In the genomic region with DNA sequence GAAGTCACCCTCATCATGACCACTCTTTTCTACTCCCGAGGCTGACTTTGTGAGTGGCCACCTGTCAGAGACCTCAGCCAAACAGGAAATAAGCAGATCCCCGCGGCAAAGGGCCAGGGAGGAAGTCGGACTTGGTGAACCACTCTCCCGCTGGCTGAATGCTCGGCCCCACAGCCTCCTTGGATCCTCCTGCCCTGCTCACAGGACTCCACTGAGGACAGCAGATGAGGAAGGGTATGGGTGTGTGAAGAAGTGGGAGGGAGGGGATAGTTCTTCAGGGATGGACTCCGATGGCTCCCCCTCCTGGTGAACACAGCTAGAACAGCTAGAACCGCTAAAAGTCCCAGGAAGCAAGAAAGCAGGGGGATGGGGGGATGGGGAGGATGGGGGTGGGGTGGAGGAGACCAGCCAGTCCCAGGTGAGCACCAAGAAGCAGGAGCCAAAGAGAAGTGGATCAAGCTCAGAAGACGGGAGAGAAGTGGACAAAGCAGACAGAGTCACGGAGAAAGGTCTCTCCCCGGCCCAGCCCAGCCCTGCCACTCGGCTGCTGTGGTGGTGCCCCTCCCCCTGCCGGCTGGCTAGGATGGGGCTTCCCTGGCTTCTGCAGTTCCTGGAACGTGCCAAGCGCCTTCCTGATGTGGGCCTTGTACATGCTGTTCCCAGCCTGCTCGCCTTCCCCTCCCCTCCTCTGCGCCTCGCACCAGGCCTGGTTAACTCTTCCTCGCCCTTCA, we compare ENCODE assay signal across 8 mouse cellular contexts. TPM values are rescaled to one million over a fixed set of nuclear protein-coding genes. Genes with fewer than 3 reads are reported as not detected.
DNase-seq lines count a peak whose midpoint lies in the region; ATAC-seq and TF ChIP-seq lines count a peak whose summit lies in the region.

No protein-coding gene starts in this region.

- TF ChIP-seq EP300 in lung, postnatal 0 days (IDR thresholded peaks at IDR 0.05), result peak; percentile 90

- ATAC-seq in lung, postnatal 0 days, result peak; percentile 95

- no peaks in the 10 kb centered on the region for H3K27me3 ChIP-seq in lung, postnatal 0 days (replicated peaks; ENCODE audit: insufficient read depth, low read length)

- H3K9ac ChIP-seq in lung, postnatal 0 days (replicated peaks; ENCODE audit: low read depth), result peak overlapping the region; percentile 29; the same call in 1 of the 2 replicates

- 0 out of 2 replicates have a peak overlapping the region, but pooled peaks have one; percentile 8 for H3K4me3 ChIP-seq in layer of hippocampus, adult 2 months
- H3K4me3 ChIP-seq in lung, postnatal 0 days (ENCODE audit: low read depth, low read length), result no peak overlapping the region; the same call in 1 of the 2 replicates

- peaks cover 6% of the 10 kb centered on the region; the same call in 1 of the 2 replicates for H3K36me3 ChIP-seq in lung, postnatal 0 days (ENCODE audit: insufficient read depth, low read length)

- H3K9me3 ChIP-seq in lung, postnatal 0 days (ENCODE audit: low read length), result no peaks in the 10 kb centered on the region

- peaks cover 39% of the 10 kb centered on the region for H3K4me1 ChIP-seq in lung, postnatal 0 days (ENCODE audit: insufficient read depth, low read depth, low read length)

- H3K4me2 ChIP-seq in lung, postnatal 0 days (replicated peaks; ENCODE audit: low read depth, low read length), result peak overlapping the region; percentile 46

- TF ChIP-seq CTCF in layer of hippocampus, adult 2 months (conservative IDR thresholded peaks at IDR 0.05), result peak; percentile 63
- peak; percentile 61 for TF ChIP-seq CTCF in lung, postnatal 0 days (IDR thresholded peaks at IDR 0.05)

- peak; percentile 80 for DNase-seq in MN1 (ENCODE audit: low spot score)
- DNase-seq in cerebellum, adult 18-20 months, result peak; percentile 47
- DNase-seq in forelimb bud, embryonic 11.5 days (ENCODE audit: low read depth, low spot score), result peak; percentile 53
- DNase-seq in heart, postnatal 4 days, result peak; percentile 81
- peak; percentile 48 to 57 for DNase-seq in layer of hippocampus, adult 2 months (ENCODE audit: low spot score in 2 of 2)
- peak; percentile 96 for DNase-seq in lung, postnatal 0 days (ENCODE audit: low spot score)
- DNase-seq in right cerebral cortex, adult 18-20 months, result peak; percentile 65
- DNase-seq in c-Kit-positive CD71-positive TER-119-positive erythroid progenitor cells, embryonic 14.5 days (ENCODE audit: low spot score), result no peak

- 4% methylated on average over 18 of the region's 19 CpGs for WGBS in lung, postnatal 0 days

- peak overlapping the region; percentile 39 for H3K27ac ChIP-seq in layer of hippocampus, adult 2 months
- peak overlapping the region; percentile 93 for H3K27ac ChIP-seq in lung, postnatal 0 days (ENCODE audit: low read length)

RNA-seq across cellular contexts. Expression of gene Prdm11, which starts 57.9 kb away (rescaled TPM):
- 10 to 100 TPM; 24.7 to 25.5 TPM for total RNA-seq in heart, postnatal 4 days (2021)
- total RNA-seq in layer of hippocampus, adult 2 months (2021), result 10 to 100 TPM; 30.7 to 30.9 TPM
- 3.7 and 4.5 TPM in 2 replicates for polyA plus RNA-seq in lung, postnatal 0 days (2015; fragmentation: Nextera tagmentation; extraction: Ambion mirVana)
